ENCODE assay signal across 9 mouse cellular contexts in genomic region chr6:103674332-103674731, GRCm38 (mm10).
A peak's percentile ranks its signal among the peaks of the same experiment; 100 is the strongest.
DNase-seq lines count a peak whose midpoint lies in the region; ATAC-seq and TF ChIP-seq lines count a peak whose summit lies in the region.
"Had no signal": no experiment of that assay in that cellular context is flagged by ENCODE, and none has a peak within 500 bp of the region (broad histone marks: within the 10 kb centered on the region; RNA-seq: fewer than 3 reads in every experiment).

No protein-coding gene starts in this region.

- 53% methylated on average over 6 of the region's 6 CpGs for WGBS in heart, embryonic 16.5 days
- WGBS in cerebellum, adult 2 months = 8% methylated on average over 6 of the region's 6 CpGs
- WGBS in limb, embryonic 10.5 days = 64% methylated on average over 6 of the region's 6 CpGs

- H3K4me3 ChIP-seq in heart, embryonic 16.5 days (ENCODE audit: low read length) = no peak overlapping the region
- no peak overlapping the region for H3K4me3 ChIP-seq in cerebellum, adult 2 months (replicated peaks; ENCODE audit: insufficient read depth, low read depth, low read length)
- H3K4me3 ChIP-seq in limb, embryonic 10.5 days = no peak overlapping the region
- H3K4me3 ChIP-seq: limb, embryonic 12.5 days had no signal

- no peak overlapping the region; the same call in 1 of the 2 replicates for H3K4me2 ChIP-seq in heart, embryonic 16.5 days (ENCODE audit: low read depth, low read length)
- H3K4me2 ChIP-seq: limb, embryonic 12.5 days had no signal

- 0 out of 2 replicates have a peak, but pooled peaks have one; percentile 37 for ATAC-seq in heart, embryonic 16.5 days (replicated peaks; ENCODE audit: extremely low read depth, insufficient read depth, low FRiP score)

- H3K9ac ChIP-seq in heart, embryonic 16.5 days (ENCODE audit: low read length) = no peak overlapping the region
- H3K9ac ChIP-seq: limb, embryonic 12.5 days had no signal

- intact Hi-C loops in gastrocnemius, postnatal 36 days (cut with DNase I) = no loop called here

- DNase-seq in heart, adult 11 months = no peak
- peak; percentile 93 to 97 for DNase-seq in cerebellum, adult 2 months
- peak; percentile 6 to 16 for DNase-seq in gastrocnemius, postnatal 36 days
- no peak for DNase-seq in limb, embryonic 10.5 days (ENCODE audit: low spot score)
- DNase-seq in testis, postnatal 10 days (ENCODE audit: low spot score) = peak; percentile 55
- no peak for DNase-seq in kidney, adult 9 months
- DNase-seq in kidney, postnatal 10 days = no peak

- H3K9me3 ChIP-seq in heart, embryonic 16.5 days (replicated peaks; ENCODE audit: control insufficient read depth, low read length) = no peaks in the 10 kb centered on the region
- H3K9me3 ChIP-seq in limb, embryonic 10.5 days (replicated peaks) = no peaks in the 10 kb centered on the region
- H3K9me3 ChIP-seq: limb, embryonic 12.5 days had no signal

- no peaks in the 10 kb centered on the region for H3K27me3 ChIP-seq in heart, embryonic 16.5 days (ENCODE audit: control insufficient read depth, insufficient read depth, low read length)
- no peaks in the 10 kb centered on the region for H3K27me3 ChIP-seq in cerebellum, adult 2 months (ENCODE audit: control insufficient read depth, insufficient read depth, low read length)
- H3K27me3 ChIP-seq in limb, embryonic 10.5 days (ENCODE audit: low read depth, poor library complexity, severe bottlenecking) = no peaks in the 10 kb centered on the region; the same call in 1 of the 2 replicates
- H3K27me3 ChIP-seq: limb, embryonic 12.5 days had no signal

- H3K36me3 ChIP-seq in heart, embryonic 16.5 days (ENCODE audit: control insufficient read depth, insufficient read depth) = no peaks in the 10 kb centered on the region
- no peaks in the 10 kb centered on the region for H3K36me3 ChIP-seq in limb, embryonic 10.5 days
- H3K36me3 ChIP-seq: limb, embryonic 12.5 days had no signal

- no peaks in the 10 kb centered on the region for H3K4me1 ChIP-seq in heart, embryonic 16.5 days (ENCODE audit: control insufficient read depth, insufficient read depth, low read length)
- peaks cover 11% of the 10 kb centered on the region; the same call in 1 of the 2 replicates for H3K4me1 ChIP-seq in cerebellum, adult 2 months (ENCODE audit: control insufficient read depth, insufficient read depth, low read length)
- H3K4me1 ChIP-seq in limb, embryonic 10.5 days = peaks cover 25% of the 10 kb centered on the region

- peak; percentile 19; the same call in 1 of the 2 replicates for TF ChIP-seq CTCF in cerebellum, adult 2 months (IDR thresholded peaks at IDR 0.05; ENCODE audit: borderline replicate concordance, insufficient read depth, low read depth, low read length)

- peak; percentile 36; the same call in 1 of the 2 replicates for TF ChIP-seq POLR2A in cerebellum, adult 2 months (IDR thresholded peaks at IDR 0.05; ENCODE audit: borderline replicate concordance, insufficient read depth, low read length)

- no peak overlapping the region for H3K27ac ChIP-seq in heart, embryonic 16.5 days (ENCODE audit: low read length)
- peak overlapping the region; percentile 84; the same call in 1 of the 2 replicates for H3K27ac ChIP-seq in cerebellum, adult 2 months (ENCODE audit: insufficient read depth, low read length)
- H3K27ac ChIP-seq in limb, embryonic 10.5 days = peak overlapping the region; percentile 50; the same call in 1 of the 2 replicates
- H3K27ac ChIP-seq: limb, embryonic 12.5 days had no signal

Comparison
In these comparisons a context has a peak if more than half of its experiments do, and no peak if none do; other contexts are left out.
1. DNase-seq: peak in cerebellum, adult 2 months (2 of 2), gastrocnemius, postnatal 36 days (2 of 2) and testis, postnatal 10 days (single experiment); none in heart, adult 11 months (single experiment), limb, embryonic 10.5 days (single experiment), kidney, adult 9 months (single experiment) and kidney, postnatal 10 days (single experiment).